Mouse (Mus musculus): ENCODE results near the gene Zpbp2. TPM values are rescaled to one million over a fixed set of nuclear protein-coding genes. Genes with fewer than 3 reads are reported as not detected.

Zpbp2 gene
- polyA plus RNA-seq, 1 experiment from 2014 or later: not detected

- H3K4me2 ChIP-seq: no peak overlapping the region
- WGBS: 72% methylated on average over 13 of the region's 13 CpGs
- no peaks in the 10 kb centered on the region for H3K9me3 ChIP-seq
- H3K4me1 ChIP-seq (replicated peaks): no peaks in the 10 kb centered on the region
- H3K9ac ChIP-seq: no peak overlapping the region
- H3K27ac ChIP-seq (replicated peaks): no peak overlapping the region
- no peaks in the 10 kb centered on the region for H3K27me3 ChIP-seq
- H3K36me3 ChIP-seq: no peaks in the 10 kb centered on the region
- no peak overlapping the region for H3K4me3 ChIP-seq
- ATAC-seq (ENCODE audit: low read depth): no peak
Observed at GRCm38 (mm10) chr11:98563921-98564414, 13.1 kb downstream of the Zpbp2 start.

DNA sequence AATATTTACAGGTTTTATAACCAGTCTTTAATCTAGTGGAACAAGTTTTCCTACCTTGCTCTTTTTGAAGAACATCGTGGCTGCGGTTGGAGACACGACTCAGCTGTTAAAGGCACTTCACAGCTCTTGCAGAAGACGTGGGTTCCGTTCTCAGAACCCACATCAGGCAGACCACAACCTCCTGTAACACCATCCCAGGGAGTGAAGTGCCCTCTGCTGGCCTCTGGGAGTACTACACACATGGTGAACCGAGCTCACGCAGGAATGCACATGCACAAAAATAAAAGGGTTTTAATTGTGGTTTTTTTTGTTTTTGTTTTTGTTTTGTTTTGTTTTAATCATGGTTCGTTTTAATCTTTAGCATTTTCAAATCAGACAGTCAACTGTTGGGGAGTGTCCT lies 17.4 kb downstream of the Zpbp2 start:
- no peak overlapping the region for H3K9ac ChIP-seq
- no peaks in the 10 kb centered on the region for H3K27me3 ChIP-seq
- H3K4me1 ChIP-seq (replicated peaks): no peaks in the 10 kb centered on the region
- no peaks in the 10 kb centered on the region for H3K36me3 ChIP-seq
- no peak for ATAC-seq (ENCODE audit: low read depth)
- H3K27ac ChIP-seq (replicated peaks): no peak overlapping the region
- no peak overlapping the region for H3K4me2 ChIP-seq
- 88% methylated on average over 8 of the region's 8 CpGs for WGBS
- H3K4me3 ChIP-seq: no peak overlapping the region
- H3K9me3 ChIP-seq: no peaks in the 10 kb centered on the region

DNA sequence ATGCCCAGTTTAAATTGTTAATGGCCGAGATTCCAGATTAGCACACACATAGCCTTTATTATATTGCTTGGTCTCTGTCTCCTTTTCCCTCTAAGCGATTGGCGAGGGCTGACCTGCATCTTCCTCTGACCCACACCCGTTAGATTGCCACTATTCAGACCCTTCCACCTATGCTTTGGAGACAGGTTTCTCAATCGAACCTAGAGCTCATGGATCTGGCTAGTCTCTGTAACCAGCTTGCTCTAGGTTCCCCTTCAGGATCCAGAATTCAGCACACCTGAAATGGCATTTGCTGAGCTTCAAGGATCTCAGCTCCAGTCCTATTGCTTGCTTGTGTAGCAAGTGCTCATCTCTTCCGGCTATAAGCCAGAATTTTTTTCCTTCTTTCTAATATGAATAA lies 18.6 kb downstream of the Zpbp2 start:
- Histone ChIP-seq H3K9me3 (no peaks in the 10 kb centered on the region), H3K27me3 (no peaks in the 10 kb centered on the region), H3K27ac (replicated peaks) (no peak overlapping the region), H3K4me1 (replicated peaks) (no peaks in the 10 kb centered on the region), H3K4me3 (no peak overlapping the region), H3K36me3 (no peaks in the 10 kb centered on the region), H3K9ac (no peak overlapping the region), H3K4me2 (no peak overlapping the region)
- 82% methylated on average over 6 of the region's 6 CpGs for WGBS
- ATAC-seq (ENCODE audit: low read depth): no peak

GRCm38 (mm10) chr11:98577776-98578175 lies 26.9 kb downstream of the Zpbp2 start:
- H3K27me3 ChIP-seq: no peaks in the 10 kb centered on the region
- H3K4me2 ChIP-seq: no peak overlapping the region
- 87% methylated on average over 5 of the region's 5 CpGs for WGBS
- no peak overlapping the region for H3K4me3 ChIP-seq
- H3K36me3 ChIP-seq: peaks cover 30% of the 10 kb centered on the region
- no peaks in the 10 kb centered on the region for H3K4me1 ChIP-seq (replicated peaks)
- H3K9ac ChIP-seq: no peak overlapping the region
- no peak for ATAC-seq (ENCODE audit: low read depth)
- H3K9me3 ChIP-seq: no peaks in the 10 kb centered on the region
- no peak overlapping the region for H3K27ac ChIP-seq (replicated peaks)

GRCm38 (mm10) chr11:98580301-98581121 lies 29.6 kb downstream of the Zpbp2 start:
- Histone ChIP-seq H3K27me3 (no peaks in the 10 kb centered on the region), H3K36me3 (peaks cover 41% of the 10 kb centered on the region), H3K9me3 (no peaks in the 10 kb centered on the region), H3K4me2 (no peak overlapping the region), H3K9ac (no peak overlapping the region), H3K4me3 (no peak overlapping the region), H3K27ac (replicated peaks) (no peak overlapping the region), H3K4me1 (replicated peaks) (peaks cover 13% of the 10 kb centered on the region)
- ATAC-seq (ENCODE audit: low read depth): peak; percentile 47; the same call in 1 of the 2 replicates
- 82% methylated on average over 16 of the region's 16 CpGs for WGBS

DNA sequence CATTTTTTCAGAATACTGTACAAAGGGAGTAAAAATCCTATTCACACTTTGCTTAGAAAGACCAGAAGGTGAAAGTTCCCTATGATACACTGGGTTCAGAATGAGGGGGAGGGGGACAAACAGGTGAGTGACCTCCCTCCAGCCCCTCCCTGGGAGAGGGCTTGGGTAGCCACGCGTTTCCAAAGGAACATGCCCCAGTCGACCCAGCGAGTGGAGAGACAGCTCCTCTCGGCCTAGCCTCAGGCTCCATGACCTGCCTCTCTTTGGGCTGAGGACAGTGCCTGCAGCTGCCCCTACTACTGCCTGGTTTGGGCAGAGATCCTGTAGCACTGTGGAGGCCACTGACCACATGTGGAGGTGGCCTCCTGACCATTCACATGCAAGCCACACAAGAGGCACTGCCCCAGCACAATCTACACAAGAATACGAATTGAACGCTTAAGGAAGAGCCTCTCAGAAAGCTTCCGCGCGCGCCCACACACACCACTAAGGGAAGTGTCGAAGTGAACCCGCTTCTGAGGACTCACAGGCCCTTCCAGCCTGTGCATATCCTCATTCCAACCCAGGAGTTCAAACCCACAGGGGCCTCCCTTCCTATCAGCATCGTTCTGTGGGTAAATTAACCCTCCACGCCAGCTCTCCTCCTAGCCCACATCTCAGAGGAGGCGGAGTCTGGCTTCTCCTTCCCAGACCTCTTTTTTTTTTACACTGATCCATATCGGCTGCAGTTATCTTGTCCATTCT lies 30.6 kb downstream of the Zpbp2 start:
- Histone ChIP-seq H3K4me3 (no peak overlapping the region), H3K9ac (no peak overlapping the region), H3K27me3 (no peaks in the 10 kb centered on the region), H3K27ac (replicated peaks) (no peak overlapping the region), H3K4me2 (no peak overlapping the region), H3K9me3 (no peaks in the 10 kb centered on the region), H3K4me1 (replicated peaks) (peaks cover 22% of the 10 kb centered on the region), H3K36me3 (peaks cover 41% of the 10 kb centered on the region)
- WGBS: 74% methylated on average over 17 of the region's 17 CpGs
- no peak for ATAC-seq (ENCODE audit: low read depth)

DNA sequence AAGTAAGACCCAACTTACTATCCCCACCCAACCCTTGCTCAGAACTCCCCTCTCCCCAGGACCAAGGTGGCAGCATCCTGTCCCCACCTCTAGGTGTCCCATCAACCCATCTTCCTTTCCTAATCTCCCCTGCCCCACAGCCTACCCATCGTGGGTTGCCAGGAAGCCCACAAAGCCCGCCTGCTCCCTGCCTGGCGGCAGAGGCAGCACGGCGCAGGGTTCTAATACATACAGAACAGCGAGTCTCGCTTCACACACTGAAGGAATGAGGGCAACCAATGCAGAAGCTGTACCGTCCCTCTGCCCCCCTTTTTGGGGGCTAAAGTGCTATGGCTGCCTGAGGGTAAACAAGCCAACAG lies 31.1 kb downstream of the Zpbp2 start:
- H3K36me3 ChIP-seq: peaks cover 41% of the 10 kb centered on the region
- H3K4me2 ChIP-seq: no peak overlapping the region
- H3K27ac ChIP-seq (replicated peaks): no peak overlapping the region
- peaks cover 24% of the 10 kb centered on the region for H3K4me1 ChIP-seq (replicated peaks)
- WGBS: 91% methylated on average over 8 of the region's 8 CpGs
- H3K9me3 ChIP-seq: no peaks in the 10 kb centered on the region
- no peak overlapping the region for H3K9ac ChIP-seq
- no peak for ATAC-seq (ENCODE audit: low read depth)
- no peak overlapping the region for H3K4me3 ChIP-seq
- no peaks in the 10 kb centered on the region for H3K27me3 ChIP-seq

- no peaks in the 10 kb centered on the region for H3K27me3 ChIP-seq
- ATAC-seq (ENCODE audit: low read depth): no peak
- H3K4me2 ChIP-seq: no peak overlapping the region
- H3K9ac ChIP-seq: no peak overlapping the region
- H3K36me3 ChIP-seq: peaks cover 41% of the 10 kb centered on the region
- 92% methylated on average over 12 of the region's 12 CpGs for WGBS
- no peaks in the 10 kb centered on the region for H3K9me3 ChIP-seq
- no peak overlapping the region for H3K4me3 ChIP-seq
- no peak overlapping the region for H3K27ac ChIP-seq (replicated peaks)
- peaks cover 28% of the 10 kb centered on the region for H3K4me1 ChIP-seq (replicated peaks)
Observed at GRCm38 (mm10) chr11:98582551-98583264, 31.8 kb downstream of the Zpbp2 start.

DNA sequence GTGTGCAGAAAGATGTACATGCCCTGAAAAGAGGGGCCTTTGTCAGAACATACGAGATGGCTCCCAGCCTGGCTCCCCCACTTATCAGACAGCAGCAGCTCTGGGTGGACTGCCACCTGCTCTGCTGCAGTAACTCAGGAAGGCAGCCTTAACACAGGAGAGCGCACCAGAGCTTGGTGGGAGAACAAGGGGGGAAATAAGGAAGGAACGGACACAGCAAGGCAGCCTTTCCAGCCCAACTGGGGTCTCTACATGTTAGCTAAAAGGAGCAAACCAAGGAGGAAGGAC lies 32.3 kb downstream of the Zpbp2 start:
- H3K27ac ChIP-seq (replicated peaks): no peak overlapping the region
- peaks cover 33% of the 10 kb centered on the region for H3K4me1 ChIP-seq (replicated peaks)
- H3K9ac ChIP-seq: no peak overlapping the region
- no peak for ATAC-seq (ENCODE audit: low read depth)
- no peak overlapping the region for H3K4me2 ChIP-seq
- no peaks in the 10 kb centered on the region for H3K27me3 ChIP-seq
- peaks cover 41% of the 10 kb centered on the region for H3K36me3 ChIP-seq
- no peaks in the 10 kb centered on the region for H3K9me3 ChIP-seq
- 97% methylated on average over 3 of the region's 3 CpGs for WGBS
- no peak overlapping the region for H3K4me3 ChIP-seq

DNA sequence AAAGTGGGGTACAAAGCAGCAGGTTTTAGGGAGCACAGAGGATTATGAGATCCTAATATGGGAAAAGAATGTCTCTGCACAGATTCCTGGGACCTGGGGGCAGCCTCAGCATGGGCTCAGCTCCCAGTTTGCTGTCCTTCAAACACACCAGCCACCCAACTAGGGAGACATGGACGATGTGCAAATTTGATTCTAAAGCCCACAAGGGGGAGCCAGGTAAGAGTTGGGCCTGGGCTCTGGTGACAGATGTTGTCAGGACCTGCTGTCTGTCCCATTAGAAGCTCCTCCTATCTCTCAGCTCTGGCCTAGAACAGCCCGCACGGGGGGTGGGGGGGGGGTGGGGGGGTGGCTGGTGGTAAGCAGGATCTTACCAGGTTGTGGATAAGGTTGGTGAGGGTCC lies 32.7 kb downstream of the Zpbp2 start:
- ATAC-seq (ENCODE audit: low read depth): no peak
- H3K4me2 ChIP-seq: no peak overlapping the region

GRCm38 (mm10) chr11:98584146-98584545 lies 33.2 kb downstream of the Zpbp2 start:
- Histone ChIP-seq H3K27me3 (no peaks in the 10 kb centered on the region), H3K4me1 (replicated peaks) (peaks cover 37% of the 10 kb centered on the region), H3K4me2 (no peak overlapping the region), H3K4me3 (no peak overlapping the region), H3K9ac (no peak overlapping the region), H3K9me3 (no peaks in the 10 kb centered on the region), H3K27ac (replicated peaks) (no peak overlapping the region), H3K36me3 (peaks cover 41% of the 10 kb centered on the region)
- ATAC-seq (ENCODE audit: low read depth): no peak
- WGBS: 50% methylated on average over 1 of the region's 1 CpGs

More for the DNA sequence above, 32.7 kb downstream of the Zpbp2 start:
- Histone ChIP-seq H3K9me3 (no peaks in the 10 kb centered on the region), H3K9ac (no peak overlapping the region), H3K36me3 (peaks cover 41% of the 10 kb centered on the region), H3K4me3 (no peak overlapping the region), H3K27ac (replicated peaks) (no peak overlapping the region), H3K4me1 (replicated peaks) (peaks cover 36% of the 10 kb centered on the region), H3K27me3 (no peaks in the 10 kb centered on the region)
- WGBS: 38% methylated on average over 3 of the region's 3 CpGs

GRCm38 (mm10) chr11:98584629-98585177 lies 33.8 kb downstream of the Zpbp2 start:
- Histone ChIP-seq H3K4me3 (no peak overlapping the region), H3K4me2 (0 out of 2 replicates have a peak overlapping the region, but pooled peaks have one; percentile 91), H3K27ac (replicated peaks) (no peak overlapping the region), H3K27me3 (no peaks in the 10 kb centered on the region), H3K36me3 (peaks cover 38% of the 10 kb centered on the region), H3K4me1 (replicated peaks) (peaks cover 37% of the 10 kb centered on the region), H3K9ac (no peak overlapping the region), H3K9me3 (no peaks in the 10 kb centered on the region)
- 90% methylated on average over 6 of the region's 6 CpGs for WGBS
- ATAC-seq (ENCODE audit: low read depth): no peak
